Mouse (Mus musculus) cerebellum, postnatal 25 days (tissue): ENCODE measurements around the gene Mthfr.
A peak's percentile ranks its signal among the peaks of the same experiment; 100 is the strongest.
"Not testable (repeated sequence)": the region's sequence is repeated elsewhere in the genome, so short reads cannot be mapped to it uniquely, and the experiment has no call there.

ENCODE experiments used
- DNase-seq, 2 experiments: peaks; one replicate each; pipeline ENCODE4 v3.0.0; 2021; ENCODE audit warnings: mixed read lengths in 2 of 2

Gene Mthfr

DNA sequence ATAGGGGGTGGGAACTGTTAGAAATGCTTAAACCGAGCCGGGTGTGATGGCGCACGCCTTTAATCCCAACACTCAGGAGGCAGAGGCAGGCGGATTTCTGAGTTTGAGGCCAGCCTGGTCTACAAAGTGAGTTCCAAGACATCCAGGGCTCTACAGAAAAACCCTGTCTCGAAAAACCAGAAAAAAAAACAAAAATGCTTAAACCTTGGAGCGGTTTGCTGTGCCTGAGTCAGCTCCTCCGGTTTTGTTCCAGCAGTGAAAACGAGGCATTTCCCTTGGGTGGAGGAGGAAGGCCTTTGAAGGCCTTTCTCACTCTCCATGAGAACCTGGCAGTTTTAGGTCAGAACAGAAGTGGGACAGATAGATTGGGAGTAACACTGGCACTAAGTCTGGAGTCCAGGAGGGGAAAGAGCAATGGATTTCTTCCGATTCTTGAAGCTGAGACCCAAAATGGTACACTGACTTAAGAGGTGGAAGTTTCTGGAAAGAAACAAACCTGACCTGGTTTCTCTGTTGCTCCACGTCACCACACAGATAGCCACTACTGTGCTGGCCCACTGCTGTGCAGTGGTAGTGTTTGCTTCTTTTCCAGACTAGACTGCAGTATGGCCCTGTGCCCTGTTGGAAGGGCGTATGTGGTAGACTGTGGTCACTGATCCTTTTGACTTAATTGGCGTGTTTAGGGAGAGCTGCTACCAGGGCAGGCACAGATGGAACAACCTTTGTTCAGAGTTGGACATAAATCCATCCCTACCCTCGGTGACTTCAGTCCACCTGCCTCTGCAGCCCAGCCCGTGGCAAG, 1.4 kb downstream of the Mthfr start:
- peak in 1 of 2 experiments; percentile 36 for DNase-seq

DNA sequence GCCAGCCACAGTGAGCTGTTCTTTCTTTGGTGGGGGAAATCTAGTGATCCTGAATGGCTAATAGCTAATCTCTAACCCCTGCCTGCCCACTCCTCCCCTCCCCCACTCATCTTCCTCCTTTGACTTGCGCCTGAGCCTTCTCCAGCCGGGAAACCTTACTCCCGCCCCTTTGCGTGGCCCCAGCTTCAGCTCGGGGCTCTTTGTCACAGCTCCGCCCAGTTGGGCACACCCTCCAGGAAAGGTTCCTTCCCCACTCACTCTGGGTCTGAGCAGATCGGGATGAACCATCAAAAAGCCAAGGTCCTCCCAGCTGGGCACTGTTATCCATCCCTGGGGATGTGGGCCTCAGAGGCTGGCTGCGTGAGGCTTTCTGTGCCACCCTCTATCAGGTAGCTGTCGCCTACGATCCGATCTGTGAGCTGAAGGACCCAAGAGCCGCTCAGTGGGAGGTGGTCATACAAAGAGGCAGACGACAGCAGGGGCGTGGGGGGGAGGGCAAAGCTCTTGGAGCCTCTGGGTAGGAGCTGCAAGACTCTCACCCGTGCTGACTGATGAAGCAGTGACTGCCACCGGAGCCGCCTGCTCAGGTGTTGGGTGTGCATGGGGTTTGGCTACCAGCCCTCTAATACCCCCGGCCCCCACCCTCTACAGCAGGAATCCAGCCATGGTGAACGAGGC, 2.2 kb downstream of the Mthfr start:
- DNase-seq = peak; percentile 50 to 67

DNA sequence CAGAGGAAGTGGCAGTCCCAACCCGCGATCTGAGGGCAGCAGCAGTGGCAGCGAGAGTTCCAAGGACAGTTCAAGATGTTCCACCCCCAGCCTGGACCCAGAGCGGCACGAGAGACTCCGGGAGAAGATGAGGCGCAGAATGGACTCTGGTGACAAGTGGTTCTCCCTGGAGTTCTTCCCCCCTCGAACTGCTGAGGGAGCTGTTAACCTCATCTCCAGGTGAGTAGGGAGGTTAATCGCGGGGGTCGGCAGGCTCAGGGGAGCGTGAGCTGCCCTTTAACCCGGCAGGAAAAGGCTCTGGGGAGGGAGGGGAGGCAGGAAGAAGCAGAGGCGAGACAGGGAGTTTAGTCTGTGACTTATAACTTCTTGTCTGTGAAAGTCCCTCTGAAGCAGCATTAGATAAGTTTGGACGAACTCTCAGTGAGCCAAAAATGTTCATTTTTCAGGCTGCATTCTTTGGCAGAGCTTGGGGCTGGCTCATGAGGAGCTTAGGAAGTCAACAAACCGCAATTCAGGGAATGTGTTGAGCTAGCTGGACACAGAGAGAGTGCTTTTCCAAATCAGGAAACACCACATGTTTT, 2.8 kb downstream of the Mthfr start:
- no peak for DNase-seq

DNA sequence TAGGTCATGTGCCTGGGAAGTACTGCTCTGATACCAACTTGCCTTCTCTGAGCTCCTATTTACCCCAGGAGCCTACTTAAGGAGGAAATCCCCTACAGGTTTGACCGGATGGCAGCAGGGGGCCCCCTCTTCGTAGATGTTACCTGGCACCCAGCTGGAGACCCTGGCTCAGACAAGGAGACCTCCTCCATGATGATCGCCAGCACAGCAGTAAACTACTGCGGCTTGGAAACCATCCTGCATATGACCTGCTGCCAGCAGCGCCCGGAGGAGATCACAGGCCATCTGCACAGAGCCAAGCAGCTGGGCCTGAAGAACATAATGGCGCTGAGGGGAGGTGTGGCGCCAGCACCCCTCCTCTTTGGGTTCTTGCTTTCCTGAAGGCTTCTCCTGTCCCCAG, 4.5 kb downstream of the Mthfr start:
- peak; percentile 25 to 43 for DNase-seq

DNA sequence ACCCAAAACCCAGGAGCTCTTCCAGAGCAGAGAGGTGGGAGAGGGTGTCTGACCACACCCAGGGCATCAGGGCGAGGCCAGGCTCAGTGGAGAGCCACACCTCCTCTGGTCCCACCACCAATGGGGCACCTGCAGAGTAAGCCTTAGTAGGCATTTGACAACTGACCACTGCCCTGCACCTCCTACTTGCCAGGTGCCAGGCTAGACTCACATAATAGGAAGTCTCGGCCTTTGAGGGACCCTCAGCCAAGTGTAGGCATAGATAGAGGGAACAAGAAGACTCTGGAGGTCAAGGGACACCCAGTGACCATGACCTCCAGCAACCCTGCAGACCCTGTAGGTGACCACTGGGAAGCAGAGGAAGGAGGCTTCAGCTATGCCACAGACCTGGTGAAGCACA, 5.2 kb downstream of the Mthfr start:
- DNase-seq = no peak

DNA sequence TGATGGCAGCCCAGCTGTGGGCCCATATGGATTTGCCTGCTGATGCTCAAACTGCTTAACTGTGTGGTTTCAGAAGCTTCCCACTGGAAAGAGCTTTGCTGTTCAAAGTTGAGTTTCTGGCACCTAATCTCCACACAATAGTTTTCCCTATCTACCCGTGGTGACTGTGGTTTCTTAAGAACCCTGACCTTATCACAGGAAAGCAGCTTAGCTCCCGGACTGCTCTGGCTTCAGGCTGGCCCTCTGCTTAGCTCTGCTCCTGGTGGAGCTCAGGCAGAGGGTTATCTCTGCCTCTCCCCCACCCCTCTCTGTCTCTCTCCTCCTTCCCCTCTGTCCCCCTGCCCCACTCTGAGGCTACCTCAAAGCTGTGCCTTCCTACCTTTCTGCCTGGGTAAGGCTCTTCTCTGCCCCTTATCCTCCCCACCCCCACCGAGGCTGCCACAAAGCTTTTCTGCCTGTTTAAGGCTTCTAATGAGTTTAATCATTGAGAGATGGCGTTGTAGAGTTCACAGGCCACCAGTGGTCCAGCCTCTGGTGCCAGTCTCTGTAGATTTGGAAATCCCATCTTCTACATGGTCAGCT, 7.7 kb downstream of the Mthfr start:
- DNase-seq = no peak

DNA sequence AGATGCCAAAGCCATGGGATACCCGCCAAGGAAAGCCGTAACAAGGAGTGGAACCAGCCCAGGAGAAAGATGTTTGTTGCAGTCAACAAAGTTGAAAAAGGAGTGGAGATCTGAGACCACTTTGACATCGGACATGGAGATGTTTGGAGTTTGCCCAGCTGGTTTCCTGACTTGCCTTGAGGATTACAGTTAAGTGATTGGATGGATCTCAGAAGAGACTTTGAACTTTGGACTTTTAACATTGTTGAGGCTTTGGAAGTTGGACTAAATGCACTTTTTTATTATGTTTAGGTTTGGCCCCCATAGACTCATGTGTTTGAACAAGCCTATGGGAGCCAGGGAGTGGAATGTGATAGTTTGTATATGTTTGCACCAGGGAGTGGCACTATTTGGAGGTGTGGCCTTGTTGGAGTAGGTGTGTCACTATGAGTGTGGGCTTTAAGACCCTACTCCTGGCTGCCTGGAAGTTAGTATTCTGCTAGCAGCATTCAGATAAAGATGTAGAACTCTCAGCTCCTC, 11.6 kb downstream of the Mthfr start:
- not testable (repeated sequence) for DNase-seq

DNA sequence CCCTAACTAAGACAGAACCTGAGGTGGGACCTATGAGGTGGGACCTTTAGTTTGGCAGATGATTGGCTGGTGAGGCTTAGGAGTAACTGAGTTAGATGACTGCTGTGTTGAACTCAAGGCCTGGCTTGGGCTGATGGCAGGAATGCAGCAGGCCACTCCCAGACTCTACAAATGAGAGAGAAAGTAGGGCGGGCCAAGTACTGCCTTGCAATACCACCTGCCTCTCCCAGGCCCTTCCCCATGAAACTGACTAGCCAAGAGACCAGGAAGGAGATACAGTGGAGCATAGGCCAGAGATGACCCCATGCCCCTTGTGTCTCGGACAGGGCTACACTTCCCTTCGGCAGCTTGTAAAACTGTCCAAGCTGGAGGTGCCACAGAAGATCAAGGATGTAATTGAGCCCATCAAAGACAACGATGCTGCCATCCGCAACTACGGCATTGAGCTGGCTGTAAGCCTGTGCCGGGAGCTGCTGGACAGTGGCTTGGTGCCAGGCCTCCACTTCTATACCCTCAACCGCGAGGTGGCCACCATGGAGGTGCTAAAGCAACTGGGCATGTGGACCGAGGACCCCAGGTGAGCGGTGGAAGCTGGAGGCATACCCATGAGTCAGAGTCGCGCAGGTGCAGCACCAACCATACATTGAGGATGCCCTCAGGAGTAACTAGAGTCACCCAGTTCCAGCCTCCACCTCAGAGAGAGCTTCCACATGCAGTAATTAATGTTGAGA, 12.3 kb downstream of the Mthfr start:
- no peak for DNase-seq

DNA sequence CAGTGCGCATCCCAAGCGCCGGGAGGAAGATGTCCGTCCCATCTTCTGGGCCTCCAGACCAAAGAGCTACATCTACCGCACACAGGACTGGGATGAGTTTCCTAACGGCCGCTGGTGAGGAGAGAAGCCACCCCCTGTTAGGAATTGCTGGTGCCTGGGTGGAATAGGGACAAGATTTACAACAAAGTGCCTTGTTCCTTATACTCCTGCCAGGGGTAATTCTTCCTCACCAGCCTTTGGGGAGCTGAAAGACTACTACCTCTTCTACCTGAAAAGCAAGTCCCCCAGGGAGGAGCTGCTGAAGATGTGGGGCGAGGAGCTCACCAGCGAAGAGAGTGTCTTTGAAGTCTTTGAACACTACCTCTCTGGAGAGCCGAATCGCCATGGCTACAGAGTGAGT, 13.0 kb downstream of the Mthfr start:
- no peak for DNase-seq

DNA sequence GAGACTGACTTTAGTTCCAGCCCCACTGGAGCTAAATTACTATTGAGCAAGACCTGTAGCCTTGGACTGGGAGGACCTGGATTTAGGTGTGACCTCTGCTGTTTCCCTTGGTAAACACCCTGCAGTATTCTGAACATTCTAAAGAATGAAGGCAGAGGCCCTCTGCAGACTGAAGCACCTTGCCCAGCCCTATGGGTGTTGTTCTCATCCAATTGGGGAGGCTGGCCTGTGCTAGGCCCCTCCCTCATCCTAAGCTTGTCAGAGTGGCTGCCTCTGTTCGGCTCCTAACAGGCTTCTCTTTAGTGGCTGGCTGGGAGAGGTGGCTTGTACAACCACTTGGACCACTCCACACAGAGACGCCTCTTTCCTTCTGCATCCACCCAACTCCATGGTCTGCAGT, 14.1 kb downstream of the Mthfr start:
- DNase-seq = no peak

DNA sequence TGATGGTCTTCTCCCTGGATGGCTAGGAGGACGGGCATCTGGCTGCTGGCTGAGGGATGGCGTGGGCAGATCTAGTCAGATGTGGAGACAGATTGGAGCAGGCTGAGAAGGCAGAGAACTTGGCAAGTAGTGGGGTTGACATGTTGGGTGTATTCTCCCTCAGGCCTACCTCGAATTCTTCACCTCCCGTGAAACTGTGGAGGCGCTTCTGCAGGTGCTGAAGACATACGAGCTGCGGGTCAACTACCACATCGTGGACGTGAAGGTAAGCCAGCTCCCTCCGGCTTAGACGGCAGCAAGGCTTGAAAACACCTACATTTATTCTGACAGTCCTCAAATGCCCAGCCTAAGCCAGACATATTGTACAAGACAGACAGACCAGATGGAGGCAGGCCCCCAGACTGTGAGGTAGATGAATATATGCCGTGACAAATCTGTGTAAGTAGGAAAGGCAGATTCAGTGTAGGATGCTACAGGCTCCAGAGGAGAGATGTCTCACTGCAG, 14.6 kb downstream of the Mthfr start:
- peak in 1 of 2 experiments; percentile 30 for DNase-seq

DNA sequence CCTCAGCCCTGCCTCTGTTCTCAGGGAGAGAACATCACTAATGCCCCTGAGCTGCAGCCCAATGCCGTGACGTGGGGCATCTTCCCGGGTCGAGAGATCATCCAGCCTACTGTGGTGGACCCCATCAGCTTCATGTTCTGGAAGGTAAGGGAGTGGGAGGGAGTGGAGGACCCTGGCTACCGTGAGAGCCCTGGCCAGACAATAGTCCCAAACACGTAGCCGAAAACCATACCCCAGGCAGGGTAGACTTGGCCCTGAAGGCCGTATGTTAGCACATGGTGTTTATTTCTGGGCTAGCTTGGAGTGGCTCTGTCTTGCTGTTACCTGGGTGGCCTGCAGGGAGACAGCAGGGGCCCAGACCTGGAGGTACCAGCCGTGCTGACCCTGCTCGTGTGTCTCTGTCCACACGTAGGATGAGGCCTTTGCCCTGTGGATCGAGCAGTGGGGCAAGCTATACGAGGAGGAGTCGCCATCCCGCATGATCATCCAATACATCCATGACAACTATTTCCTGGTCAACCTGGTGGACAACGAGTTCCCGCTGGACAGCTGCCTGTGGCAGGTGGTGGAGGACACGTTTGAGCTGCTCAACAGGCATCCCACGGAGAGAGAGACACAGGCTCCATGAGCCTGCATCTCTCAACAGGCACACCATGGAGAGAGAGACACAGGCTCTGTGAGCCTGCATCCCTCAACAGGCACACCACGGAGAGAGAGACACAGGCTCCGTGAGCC, 16.3 kb downstream of the Mthfr start:
- DNase-seq = peak; percentile 74

DNA sequence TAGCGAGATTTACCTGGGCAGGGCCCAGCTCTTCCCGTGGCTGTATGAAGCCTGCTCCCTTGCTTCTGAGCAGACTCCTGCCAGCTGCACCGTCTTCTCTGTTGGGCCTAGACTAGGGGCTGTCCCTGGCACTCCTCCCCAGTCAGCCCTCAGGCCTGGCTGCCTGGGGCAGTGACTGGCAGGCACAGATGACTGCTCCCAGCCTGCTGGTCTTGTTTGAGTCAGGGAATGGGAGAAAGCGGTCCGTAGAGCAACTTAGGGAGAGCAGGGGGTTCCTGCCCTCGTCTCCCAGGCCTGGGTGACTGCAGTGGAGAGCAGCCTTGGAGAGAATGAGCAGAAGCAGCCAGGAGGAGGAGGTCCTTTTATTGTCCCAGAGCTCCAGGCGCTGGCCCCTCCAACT, 17.4 kb downstream of the Mthfr start:
- DNase-seq = peak in 1 of 2 experiments; percentile 42

DNA sequence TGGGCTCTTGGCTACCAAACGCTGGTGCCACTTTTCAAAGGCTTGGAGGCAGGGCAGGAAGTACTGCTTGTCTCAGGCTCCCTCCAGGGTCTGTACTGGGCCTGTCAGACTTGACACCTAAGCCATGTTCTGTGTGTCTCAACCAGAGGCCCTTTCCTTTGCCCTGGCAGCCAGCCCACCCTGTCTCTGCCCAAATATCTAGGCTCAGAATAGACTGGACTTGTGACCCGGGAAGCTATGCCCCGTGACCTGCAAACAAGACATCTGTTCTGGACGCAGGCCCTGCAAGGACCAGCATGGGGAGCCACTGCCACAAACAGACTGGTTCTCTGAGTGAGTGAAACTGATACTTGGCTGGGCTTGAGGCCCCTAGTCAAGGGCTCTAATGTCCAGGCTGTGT, 17.9 kb downstream of the Mthfr start:
- no peak for DNase-seq

DNA sequence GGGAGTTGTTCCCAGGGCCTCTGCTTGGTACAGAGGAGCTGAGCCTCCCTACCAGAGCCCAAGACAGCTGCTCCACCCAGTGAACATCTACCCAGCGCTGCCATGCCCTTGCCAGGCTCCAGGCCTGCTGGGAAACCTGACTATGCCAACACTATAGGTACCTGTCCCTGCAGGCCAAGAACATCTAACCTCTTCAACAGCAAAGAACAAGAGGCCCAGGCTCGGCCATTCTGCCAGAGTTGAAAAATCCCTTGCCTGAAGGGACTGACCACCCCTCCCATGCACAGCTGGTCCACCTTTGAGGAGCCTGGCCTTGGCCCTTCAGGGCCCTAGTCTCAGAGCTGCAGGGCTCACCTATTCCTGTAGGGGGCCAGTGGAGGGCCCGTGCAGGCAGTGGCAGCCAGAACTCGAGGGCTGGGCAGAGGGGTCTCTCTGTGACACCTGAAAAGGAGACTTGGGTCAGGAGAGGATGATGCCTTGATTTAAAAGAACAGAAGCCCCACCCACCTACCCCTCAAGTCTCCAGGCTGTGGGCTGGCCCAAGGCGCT, 18.9 kb downstream of the Mthfr start:
- DNase-seq = no peak

DNA sequence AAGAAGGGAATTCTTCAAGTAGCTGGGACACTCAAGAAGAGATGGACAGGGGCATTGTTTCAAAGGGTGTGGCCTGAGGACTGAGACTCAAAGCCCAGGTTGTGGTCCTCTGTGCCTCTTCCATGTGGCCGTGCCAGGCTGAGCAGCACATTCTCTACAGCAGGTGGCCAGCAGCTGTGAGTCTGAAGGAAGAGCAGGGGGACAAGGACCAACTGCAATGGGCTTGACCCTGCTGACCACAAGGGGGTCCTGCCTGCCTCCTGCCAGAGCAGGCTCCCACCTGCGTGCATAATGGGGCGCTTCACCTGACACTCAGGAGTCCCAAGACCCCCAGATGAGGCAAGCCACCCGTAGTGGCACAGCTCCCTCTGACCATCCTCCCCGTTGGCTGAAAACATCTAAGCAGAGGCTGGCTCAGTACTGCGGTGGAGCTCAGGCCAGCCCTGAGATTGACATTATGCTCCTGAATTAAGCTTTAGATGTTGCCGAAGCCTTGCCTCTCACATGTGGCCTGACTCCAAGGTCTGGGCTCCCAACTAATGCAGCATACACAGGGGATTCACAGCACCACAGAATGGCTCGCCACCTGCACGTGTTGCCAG, 19.4 kb downstream of the Mthfr start:
- DNase-seq = no peak

DNA sequence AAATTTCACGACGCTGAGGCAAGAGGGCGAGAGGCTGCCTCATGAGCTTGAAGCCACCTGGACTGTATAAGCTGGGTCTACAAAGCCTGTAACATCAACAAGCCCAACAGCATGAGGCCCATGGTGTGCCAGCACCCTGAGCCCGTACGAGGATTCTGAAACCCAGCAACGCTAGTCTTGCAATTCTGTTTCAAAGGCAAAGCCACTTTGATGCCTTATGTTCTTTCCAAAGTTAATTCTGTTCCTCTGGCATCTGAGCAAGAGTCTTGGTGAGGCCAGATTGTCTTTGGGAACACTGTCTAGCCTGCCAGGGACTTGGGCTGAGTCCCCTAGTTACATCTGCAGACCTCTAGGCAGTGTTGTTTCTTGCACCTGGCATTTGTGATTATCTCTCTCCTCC, 20.1 kb downstream of the Mthfr start:
- no peak for DNase-seq

DNA sequence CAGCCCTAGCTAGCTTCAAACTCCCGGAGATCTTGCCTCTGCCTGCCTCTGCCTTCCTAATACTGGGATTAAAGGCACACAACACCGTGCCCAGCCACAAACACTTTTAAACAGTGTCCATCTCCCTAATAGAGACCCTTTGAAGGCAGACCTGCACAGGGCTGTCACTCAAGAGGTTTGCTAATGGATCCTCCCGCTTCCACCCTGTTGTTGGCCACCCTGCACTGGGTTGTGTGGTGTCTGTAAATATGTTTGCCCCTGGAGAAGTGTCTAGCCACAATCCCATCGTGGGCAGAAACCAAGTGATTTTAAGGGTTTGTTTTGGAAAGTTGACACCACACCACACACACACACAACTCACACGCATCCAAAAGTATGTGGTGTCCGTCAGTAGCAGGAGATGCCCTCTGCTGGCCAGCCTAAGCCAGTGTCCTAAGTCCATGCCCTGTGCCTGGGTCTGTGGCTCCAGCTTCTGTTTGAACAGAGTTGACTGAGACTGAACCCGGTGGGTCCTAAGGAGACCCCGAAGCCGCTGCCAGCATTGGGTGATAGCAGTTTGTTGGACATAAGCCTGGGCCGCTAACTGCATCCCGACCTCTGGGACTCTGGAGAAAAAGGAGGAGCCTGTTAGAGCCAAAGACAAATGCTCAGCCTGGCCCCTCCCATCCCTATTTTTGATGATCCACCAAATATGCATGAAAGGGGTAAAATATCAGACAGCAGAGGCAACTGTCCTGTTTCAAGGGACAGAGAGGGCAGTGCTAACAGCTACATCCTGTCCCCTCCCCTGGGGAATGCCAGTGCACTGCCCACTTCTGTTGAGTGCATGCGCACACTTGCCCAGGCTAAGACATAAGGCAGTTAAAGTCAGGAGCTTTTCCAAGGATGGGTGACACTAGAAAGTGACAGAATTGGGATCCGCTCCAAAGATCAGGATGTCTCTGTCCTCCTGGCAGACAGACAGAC, 21.5 kb downstream of the Mthfr start:
- DNase-seq = peak in 1 of 2 experiments; percentile 70

DNA sequence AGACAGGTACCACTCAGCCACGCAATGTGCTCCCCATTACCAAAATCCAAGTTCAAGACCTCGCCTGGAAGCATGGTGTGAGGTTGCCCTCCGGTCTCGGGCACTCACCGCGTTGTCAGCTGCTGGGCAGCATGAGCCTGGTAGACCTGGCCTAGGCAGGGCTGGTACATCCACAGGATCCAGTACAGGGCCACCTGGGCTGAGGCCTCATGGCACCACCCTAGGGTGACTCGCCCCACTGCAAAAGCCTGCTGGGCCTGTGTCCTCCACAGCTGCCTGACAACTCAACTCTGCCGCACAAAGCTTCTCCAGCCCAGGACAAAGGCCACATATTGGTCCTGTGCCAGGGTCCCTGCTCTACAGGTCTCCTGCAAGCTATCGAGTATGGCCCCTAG, 22.2 kb downstream of the Mthfr start:
- DNase-seq = no peak
